Mouse (Mus musculus): ENCODE data around the gene Dusp28. TPM values are rescaled to one million over a fixed set of nuclear protein-coding genes. Genes with fewer than 3 reads are reported as not detected.

The Dusp28 gene
- polyA plus RNA-seq, 1 experiment, result 0.76 TPM

DNA sequence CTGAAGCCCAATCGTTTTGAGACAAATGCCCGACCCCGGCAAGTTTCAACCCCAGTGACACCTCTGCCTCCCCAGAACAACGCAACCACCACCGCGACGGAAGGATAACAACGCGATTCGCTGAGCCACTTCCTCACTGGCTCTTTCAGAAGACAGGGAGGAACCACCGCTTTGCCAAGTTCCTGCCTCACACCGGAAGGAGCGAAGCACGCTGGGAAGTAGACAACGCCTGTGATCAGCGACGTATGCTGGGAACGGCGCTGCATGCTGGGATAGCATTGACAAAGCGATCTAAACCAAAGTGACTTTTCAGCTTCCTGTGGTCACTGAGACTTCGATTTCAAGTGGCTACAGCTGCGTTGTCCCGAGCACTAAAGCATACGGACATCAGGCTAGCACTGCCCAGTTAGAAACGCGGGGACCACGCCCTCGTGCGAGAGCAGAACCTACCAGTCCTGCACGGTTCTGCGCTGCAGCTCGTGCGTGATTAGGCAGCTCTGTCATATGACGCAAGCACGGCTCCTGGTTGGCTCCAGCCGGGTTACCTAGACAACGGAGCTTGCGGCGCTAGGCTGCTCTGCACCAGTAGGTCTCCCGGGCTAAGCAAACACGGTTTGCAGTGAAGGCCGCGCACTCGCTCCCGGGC, 27.5 kb downstream of the Dusp28 start, which contains the start of gene Capn10:
TSS of gene Capn10 (plus strand) at position 195 of the 646 bp plus-strand sequence.
- Histone ChIP-seq H3K36me3 (ENCODE audit: control insufficient read depth, insufficient read depth, low read length, poor library complexity, severe bottlenecking) (no peaks in the 10 kb centered on the region), H3K4me1 (ENCODE audit: control insufficient read depth, insufficient read depth, low read length) (peaks cover 1% of the 10 kb centered on the region), H3K4me3 (ENCODE audit: low read depth, low read length) (peak within 1 kb of the TSS; percentile 76), H3K27ac (ENCODE audit: insufficient read depth, low read length) (peak within 1 kb of the TSS; percentile 47), H3K9ac (ENCODE audit: low read depth, poor library complexity, severe bottlenecking) (peak within 1 kb of the TSS; percentile 33), H3K27me3 (ENCODE audit: control insufficient read depth, insufficient read depth, low read length, poor library complexity, severe bottlenecking) (no peaks in the 10 kb centered on the region), H3K9me3 (replicated peaks; ENCODE audit: control insufficient read depth, insufficient read depth, low read length, poor library complexity, severe bottlenecking) (no peaks in the 10 kb centered on the region)
- TF ChIP-seq EP300 (IDR thresholded peaks at IDR 0.05; ENCODE audit: insufficient read depth, low read depth, low read length), result no peak
- TF ChIP-seq CTCF (IDR thresholded peaks at IDR 0.05; ENCODE audit: low read depth, low read length), result no peak
- peak; percentile 40 for TF ChIP-seq POLR2A (IDR thresholded peaks at IDR 0.05; ENCODE audit: insufficient read depth, low read length)

DNA sequence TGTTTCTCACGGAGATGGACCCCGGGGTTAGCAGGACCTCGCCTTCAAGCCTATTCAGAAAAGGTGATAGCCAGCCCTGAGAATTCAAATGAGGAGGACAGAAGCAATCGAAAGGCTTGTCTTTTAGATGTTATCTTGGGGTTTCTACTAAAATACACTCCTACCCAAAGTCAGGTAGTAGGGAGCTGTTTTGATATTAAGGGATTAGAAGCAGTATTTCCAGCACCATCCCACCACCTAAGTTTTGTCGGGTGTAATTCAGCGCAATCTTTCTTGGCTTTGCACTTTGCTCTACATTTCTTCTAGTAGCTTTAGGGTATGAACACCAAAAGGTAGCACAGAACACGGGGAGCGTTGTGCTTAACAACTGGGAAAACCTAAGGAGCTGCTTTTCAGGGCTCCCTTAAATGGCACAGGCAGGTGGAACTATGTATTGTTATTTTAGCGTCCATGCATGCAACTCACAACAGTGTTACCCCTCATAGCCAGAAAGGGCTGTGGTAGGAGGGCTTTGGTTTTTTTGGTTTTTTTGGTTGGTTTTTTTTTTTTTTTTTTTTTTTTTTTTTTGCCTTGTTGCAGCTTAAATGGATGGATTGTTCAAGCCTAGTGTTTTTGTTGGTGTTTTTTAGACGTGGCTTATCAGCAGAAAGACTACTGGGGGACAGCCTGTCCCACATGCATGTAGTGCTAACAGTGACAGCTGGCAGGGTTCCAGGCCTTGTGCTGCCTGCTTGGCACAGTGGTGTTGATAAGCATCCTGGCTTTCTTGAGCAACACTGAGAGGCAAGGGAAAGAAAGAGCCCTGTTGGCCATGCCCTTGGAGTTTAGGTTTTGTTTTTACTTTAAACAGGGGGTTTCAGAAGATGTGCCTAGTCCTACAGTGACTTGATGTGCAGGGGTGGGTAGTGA, 28.5 kb downstream of the Dusp28 start:
- no peaks in the 10 kb centered on the region for H3K27me3 ChIP-seq (ENCODE audit: control insufficient read depth, insufficient read depth, low read length, poor library complexity, severe bottlenecking)
- H3K4me1 ChIP-seq (ENCODE audit: control insufficient read depth, insufficient read depth, low read length), result peaks cover 1% of the 10 kb centered on the region
- TF ChIP-seq POLR2A (IDR thresholded peaks at IDR 0.05; ENCODE audit: insufficient read depth, low read length) (no peak), CTCF (IDR thresholded peaks at IDR 0.05; ENCODE audit: low read depth, low read length) (no peak), EP300 (IDR thresholded peaks at IDR 0.05; ENCODE audit: insufficient read depth, low read depth, low read length) (no peak)
- H3K9ac ChIP-seq (ENCODE audit: low read depth, poor library complexity, severe bottlenecking), result peak overlapping the region; percentile 33
- no peaks in the 10 kb centered on the region for H3K9me3 ChIP-seq (replicated peaks; ENCODE audit: control insufficient read depth, insufficient read depth, low read length, poor library complexity, severe bottlenecking)
- no peak overlapping the region for H3K27ac ChIP-seq (ENCODE audit: insufficient read depth, low read length)
- no peaks in the 10 kb centered on the region for H3K36me3 ChIP-seq (ENCODE audit: control insufficient read depth, insufficient read depth, low read length, poor library complexity, severe bottlenecking)
- peak overlapping the region; percentile 76 for H3K4me3 ChIP-seq (ENCODE audit: low read depth, low read length)

GRCm38 (mm10) chr1:92935977-92936376, 29.2 kb downstream of the Dusp28 start:
- Histone ChIP-seq H3K4me1 (ENCODE audit: control insufficient read depth, insufficient read depth, low read length) (peaks cover 1% of the 10 kb centered on the region), H3K27ac (ENCODE audit: insufficient read depth, low read length) (no peak overlapping the region), H3K9ac (ENCODE audit: low read depth, poor library complexity, severe bottlenecking) (no peak overlapping the region), H3K36me3 (ENCODE audit: control insufficient read depth, insufficient read depth, low read length, poor library complexity, severe bottlenecking) (no peaks in the 10 kb centered on the region), H3K9me3 (replicated peaks; ENCODE audit: control insufficient read depth, insufficient read depth, low read length, poor library complexity, severe bottlenecking) (no peaks in the 10 kb centered on the region), H3K27me3 (ENCODE audit: control insufficient read depth, insufficient read depth, low read length, poor library complexity, severe bottlenecking) (no peaks in the 10 kb centered on the region), H3K4me3 (ENCODE audit: low read depth, low read length) (no peak overlapping the region)
- no peak for TF ChIP-seq POLR2A (IDR thresholded peaks at IDR 0.05; ENCODE audit: insufficient read depth, low read length)
- no peak for TF ChIP-seq CTCF (IDR thresholded peaks at IDR 0.05; ENCODE audit: low read depth, low read length)
- no peak for TF ChIP-seq EP300 (IDR thresholded peaks at IDR 0.05; ENCODE audit: insufficient read depth, low read depth, low read length)

DNA sequence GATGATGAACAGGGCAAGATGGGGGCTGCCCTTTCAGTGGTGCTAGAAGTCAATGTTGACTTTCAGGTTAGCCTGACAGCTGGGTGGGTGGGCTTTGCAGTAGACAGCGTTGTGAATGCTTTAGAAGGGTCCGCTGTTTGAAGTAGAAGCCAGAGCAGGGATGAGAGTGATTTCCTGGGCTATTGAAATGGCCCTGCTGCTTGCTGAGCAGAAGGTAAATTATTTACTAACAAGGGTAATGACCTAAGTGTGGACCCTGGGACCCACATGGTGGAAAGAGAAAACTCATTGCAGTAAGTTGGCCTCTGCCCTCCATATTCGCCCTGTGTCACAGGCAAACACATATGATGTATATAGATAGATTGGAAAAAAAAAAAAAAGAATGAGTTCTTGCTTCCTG, 29.7 kb downstream of the Dusp28 start:
- H3K4me1 ChIP-seq (ENCODE audit: control insufficient read depth, insufficient read depth, low read length), result peaks cover 1% of the 10 kb centered on the region
- no peaks in the 10 kb centered on the region for H3K9me3 ChIP-seq (replicated peaks; ENCODE audit: control insufficient read depth, insufficient read depth, low read length, poor library complexity, severe bottlenecking)
- H3K27me3 ChIP-seq (ENCODE audit: control insufficient read depth, insufficient read depth, low read length, poor library complexity, severe bottlenecking), result no peaks in the 10 kb centered on the region
- TF ChIP-seq EP300 (IDR thresholded peaks at IDR 0.05; ENCODE audit: insufficient read depth, low read depth, low read length) (no peak), CTCF (IDR thresholded peaks at IDR 0.05; ENCODE audit: low read depth, low read length) (no peak), POLR2A (IDR thresholded peaks at IDR 0.05; ENCODE audit: insufficient read depth, low read length) (no peak)
- no peaks in the 10 kb centered on the region for H3K36me3 ChIP-seq (ENCODE audit: control insufficient read depth, insufficient read depth, low read length, poor library complexity, severe bottlenecking)
- no peak overlapping the region for H3K4me3 ChIP-seq (ENCODE audit: low read depth, low read length)
- no peak overlapping the region for H3K9ac ChIP-seq (ENCODE audit: low read depth, poor library complexity, severe bottlenecking)
- H3K27ac ChIP-seq (ENCODE audit: insufficient read depth, low read length), result no peak overlapping the region

DNA sequence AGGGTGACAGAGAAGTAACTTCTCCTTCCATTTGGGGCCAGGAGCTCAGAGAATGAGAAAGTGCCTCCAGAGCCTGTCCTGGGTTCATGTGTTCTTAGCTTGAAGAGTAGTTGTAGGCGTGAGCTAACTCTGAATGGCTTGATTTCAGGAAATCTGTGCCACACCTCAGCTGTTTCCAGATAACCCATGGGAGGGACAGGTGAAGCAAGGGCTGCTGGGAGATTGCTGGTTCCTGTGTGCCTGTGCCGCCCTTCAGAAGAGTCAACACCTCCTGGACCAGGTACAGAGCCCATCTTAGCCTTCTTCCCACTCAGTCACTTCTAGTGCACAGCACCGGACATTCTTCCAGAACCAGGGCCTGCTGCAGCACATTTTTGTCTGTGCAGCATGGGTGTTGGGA, 31.0 kb downstream of the Dusp28 start:
- TF ChIP-seq CTCF (IDR thresholded peaks at IDR 0.05; ENCODE audit: low read depth, low read length), result no peak
- no peak overlapping the region for H3K9ac ChIP-seq (ENCODE audit: low read depth, poor library complexity, severe bottlenecking)
- H3K4me3 ChIP-seq (ENCODE audit: low read depth, low read length), result no peak overlapping the region
- no peaks in the 10 kb centered on the region for H3K9me3 ChIP-seq (replicated peaks; ENCODE audit: control insufficient read depth, insufficient read depth, low read length, poor library complexity, severe bottlenecking)
- H3K36me3 ChIP-seq (ENCODE audit: control insufficient read depth, insufficient read depth, low read length, poor library complexity, severe bottlenecking), result no peaks in the 10 kb centered on the region
- H3K27ac ChIP-seq (ENCODE audit: insufficient read depth, low read length), result no peak overlapping the region
- peaks cover 1% of the 10 kb centered on the region for H3K4me1 ChIP-seq (ENCODE audit: control insufficient read depth, insufficient read depth, low read length)
- no peaks in the 10 kb centered on the region for H3K27me3 ChIP-seq (ENCODE audit: control insufficient read depth, insufficient read depth, low read length, poor library complexity, severe bottlenecking)

DNA sequence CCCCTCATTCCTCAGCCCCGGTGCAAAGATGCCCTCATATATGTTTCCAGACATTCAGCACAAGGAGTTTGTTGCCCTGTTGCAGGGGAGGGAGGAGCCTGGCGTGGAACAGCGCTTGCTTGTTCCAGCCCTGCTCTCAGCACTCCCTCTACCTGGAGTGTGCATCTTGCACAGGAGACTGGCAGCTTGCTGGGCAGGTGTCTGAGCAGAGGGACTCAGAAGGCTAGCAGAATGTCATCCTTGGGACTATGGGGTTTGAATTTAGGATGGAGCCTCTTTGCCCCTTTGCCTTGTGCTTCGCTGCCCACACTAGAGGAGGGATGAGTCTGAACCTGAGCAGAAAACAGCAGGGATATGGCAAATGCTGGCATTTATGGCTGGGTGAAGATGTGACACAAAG, 33.0 kb downstream of the Dusp28 start:
- no peak overlapping the region for H3K9ac ChIP-seq (ENCODE audit: low read depth, poor library complexity, severe bottlenecking)
- no peaks in the 10 kb centered on the region for H3K4me1 ChIP-seq (ENCODE audit: control insufficient read depth, insufficient read depth, low read length)
- H3K4me3 ChIP-seq (ENCODE audit: low read depth, low read length), result no peak overlapping the region
- no peak overlapping the region for H3K27ac ChIP-seq (ENCODE audit: insufficient read depth, low read length)
- H3K36me3 ChIP-seq (ENCODE audit: control insufficient read depth, insufficient read depth, low read length, poor library complexity, severe bottlenecking), result no peaks in the 10 kb centered on the region
- H3K9me3 ChIP-seq (replicated peaks; ENCODE audit: control insufficient read depth, insufficient read depth, low read length, poor library complexity, severe bottlenecking), result no peaks in the 10 kb centered on the region
- no peaks in the 10 kb centered on the region for H3K27me3 ChIP-seq (ENCODE audit: control insufficient read depth, insufficient read depth, low read length, poor library complexity, severe bottlenecking)
- no peak for TF ChIP-seq POLR2A (IDR thresholded peaks at IDR 0.05; ENCODE audit: insufficient read depth, low read length)
